Mouse (Mus musculus): ENCODE data around the gene Ankrd34a.
"Not testable (repeated sequence)": the region's sequence is repeated elsewhere in the genome, so short reads cannot be mapped to it uniquely, and the experiment has no call there.

Ankrd34a gene

DNA sequence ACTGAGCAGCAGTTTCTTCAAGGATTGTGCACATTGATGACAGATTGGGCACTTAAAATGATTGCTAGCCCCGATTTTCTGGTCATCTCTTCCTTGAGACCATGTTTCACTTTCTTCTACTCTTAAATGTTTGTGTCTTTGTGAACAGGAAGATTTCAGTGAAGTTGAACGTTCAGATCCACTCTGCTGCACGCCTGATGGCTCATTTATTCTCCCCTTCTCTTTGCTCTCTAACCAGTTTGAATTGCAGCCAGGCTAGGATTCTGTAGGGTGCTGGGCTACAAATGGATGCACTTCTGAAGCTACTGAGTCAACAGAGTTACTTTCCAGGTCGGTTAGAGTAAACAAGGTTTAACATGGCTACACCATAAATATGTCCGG is 6.3 kb downstream of the Ankrd34a start:
- no peak for DNase-seq (ENCODE audit: low read depth in 1 of 2, low spot score in 2 of 2)

DNA sequence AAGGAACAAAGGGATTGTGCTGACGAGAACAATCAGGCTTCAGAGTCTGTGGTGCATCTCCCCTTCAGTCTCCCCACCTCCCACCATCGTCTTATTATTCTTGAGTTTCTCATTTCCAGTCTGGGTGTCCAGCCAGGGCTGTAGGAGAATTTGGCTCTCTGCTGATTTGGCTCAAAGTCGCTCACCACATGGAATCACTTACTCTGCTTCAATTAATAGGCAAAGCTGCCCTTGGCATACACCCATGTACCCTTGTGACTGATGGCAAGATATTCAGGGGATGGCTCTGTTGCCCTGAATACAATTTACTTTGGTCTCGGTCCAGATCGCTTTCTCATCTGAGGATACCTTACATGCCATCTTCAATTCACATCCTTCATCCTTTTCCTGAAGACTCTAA is 6.9 kb downstream of the Ankrd34a start:
- DNase-seq (ENCODE audit: low read depth in 1 of 2, low spot score in 2 of 2): no peak

DNA sequence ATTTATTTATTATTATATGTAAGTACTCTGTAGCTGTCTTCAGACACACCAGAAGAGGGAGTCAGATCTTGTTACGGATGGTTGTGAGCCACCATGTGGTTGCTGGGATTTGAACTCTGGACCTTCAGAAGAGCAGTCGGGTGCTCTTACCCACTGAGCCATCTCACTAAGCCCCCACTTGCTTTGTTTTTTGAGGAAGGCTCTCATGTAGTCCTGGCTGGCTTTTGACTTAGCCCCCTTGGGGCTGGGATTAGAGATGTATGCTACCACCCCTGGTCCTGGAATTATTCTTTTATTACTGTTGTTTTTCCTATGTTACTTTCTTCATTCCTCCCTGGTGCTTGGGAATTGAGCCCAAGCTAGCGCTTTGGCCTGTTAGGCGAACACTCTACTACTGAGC is 9.6 kb downstream of the Ankrd34a start:
- DNase-seq (ENCODE audit: low read depth in 1 of 2, low spot score in 2 of 2): not testable (repeated sequence)

DNA sequence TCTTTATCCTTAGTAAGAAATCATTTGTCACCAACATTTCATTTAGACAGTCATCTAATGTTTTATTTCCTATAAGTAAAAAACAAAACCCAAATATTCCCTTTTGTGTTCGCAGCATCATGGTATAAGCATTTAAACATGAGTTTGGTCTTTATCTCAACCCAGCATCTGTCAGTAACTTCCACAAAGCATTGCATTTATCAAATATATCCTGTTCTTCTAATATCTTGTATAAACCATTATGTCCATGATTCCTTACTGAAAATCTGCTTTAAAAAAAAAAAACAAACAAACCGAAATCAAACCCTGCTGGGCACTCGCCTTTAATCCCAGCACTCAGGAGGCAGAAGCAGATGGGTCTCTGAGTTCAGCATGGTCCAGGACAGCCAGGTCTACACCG is 10.2 kb downstream of the Ankrd34a start:
- no peak for DNase-seq (ENCODE audit: low read depth in 1 of 2, low spot score in 2 of 2)

DNA sequence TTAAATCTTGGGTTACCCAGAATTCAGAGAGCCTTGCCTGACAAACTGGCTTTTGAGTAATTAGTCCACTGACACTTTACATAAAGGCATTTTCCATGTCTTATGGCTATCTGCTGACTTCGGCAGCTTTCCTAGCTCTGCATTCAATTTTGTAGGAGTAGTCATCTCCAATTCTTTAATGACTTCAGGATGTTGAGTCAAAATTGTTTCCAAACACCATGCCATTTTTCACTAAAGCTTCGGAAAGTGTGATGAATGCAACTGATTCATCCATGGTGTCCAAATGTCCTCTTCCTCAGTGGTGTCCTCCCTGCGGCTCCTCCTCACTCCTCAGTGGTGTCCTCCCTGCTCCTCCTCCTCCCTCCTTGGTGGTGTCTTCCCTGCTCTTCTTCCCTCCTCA is 21.5 kb downstream of the Ankrd34a start:
- no peak for DNase-seq (ENCODE audit: low read depth in 1 of 2, low spot score in 2 of 2)

DNA sequence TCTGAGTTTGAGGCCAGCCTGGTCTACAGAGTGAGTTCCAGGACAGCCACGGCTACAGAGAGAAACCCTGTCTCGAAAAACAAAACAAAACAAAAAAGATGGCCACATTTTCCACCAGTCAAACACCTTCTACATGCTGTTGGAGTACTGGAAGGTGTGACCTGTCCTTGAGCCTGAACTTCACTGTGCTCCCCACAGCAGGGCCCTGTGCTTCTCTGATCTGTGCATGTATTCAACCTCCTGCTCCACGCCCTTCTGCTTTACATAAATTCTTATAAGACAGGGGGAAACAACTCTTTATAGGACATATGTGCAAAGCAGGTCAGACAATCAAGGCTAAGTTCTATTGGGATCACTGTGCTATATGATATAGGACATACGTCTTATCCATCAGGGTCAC is 26.8 kb downstream of the Ankrd34a start:
- no peak for DNase-seq (ENCODE audit: low read depth in 1 of 2, low spot score in 2 of 2)

DNA sequence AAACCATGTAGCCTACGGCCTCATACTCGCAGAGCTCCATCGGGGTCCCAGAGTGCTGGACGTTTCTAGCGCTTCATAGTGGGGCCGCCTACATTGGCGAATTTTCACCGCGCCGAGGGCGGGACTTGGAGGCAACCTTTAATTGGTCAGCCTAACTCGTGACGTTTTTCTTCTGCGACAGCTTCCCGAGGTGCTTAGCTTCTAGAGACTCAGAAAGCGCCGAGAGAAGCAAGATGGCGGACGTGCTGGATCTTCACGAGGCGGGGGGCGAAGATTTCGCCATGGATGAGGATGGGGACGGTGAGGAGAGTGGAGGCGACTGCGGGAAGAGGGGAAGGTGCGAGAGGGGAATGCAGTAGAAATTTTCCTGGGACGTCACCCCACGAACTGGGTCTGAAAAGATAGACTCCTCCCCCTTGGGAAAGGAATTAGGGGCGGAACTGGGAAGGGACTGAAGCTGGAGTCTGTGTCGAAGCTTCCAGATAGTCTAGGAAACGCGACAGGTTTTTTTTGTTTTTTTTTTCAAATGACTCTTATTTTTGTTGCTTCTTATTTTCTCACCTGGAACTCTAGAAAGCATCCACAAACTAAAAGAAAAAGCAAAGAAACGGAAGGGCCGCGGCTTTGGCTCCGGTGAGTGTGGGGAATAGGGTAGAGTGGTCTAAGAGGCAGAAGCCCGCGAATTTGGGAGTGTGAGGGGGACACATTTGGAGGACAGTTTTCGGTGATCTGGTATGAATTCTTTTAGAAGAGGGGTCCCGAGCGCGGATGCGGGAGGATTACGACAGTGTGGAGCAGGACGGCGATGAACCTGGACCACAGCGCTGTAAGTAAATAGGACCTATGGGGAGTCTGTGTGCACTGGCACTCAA is 33.5 kb downstream of the Ankrd34a start, which contains the start of gene Rbm8a:
Gene Rbm8a, plus strand, starts transcription at position 205 of the 872 bp plus-strand sequence.
- DNase-seq (ENCODE audit: low read depth in 1 of 2, low spot score in 2 of 2): peak; percentile 78 to 87

DNA sequence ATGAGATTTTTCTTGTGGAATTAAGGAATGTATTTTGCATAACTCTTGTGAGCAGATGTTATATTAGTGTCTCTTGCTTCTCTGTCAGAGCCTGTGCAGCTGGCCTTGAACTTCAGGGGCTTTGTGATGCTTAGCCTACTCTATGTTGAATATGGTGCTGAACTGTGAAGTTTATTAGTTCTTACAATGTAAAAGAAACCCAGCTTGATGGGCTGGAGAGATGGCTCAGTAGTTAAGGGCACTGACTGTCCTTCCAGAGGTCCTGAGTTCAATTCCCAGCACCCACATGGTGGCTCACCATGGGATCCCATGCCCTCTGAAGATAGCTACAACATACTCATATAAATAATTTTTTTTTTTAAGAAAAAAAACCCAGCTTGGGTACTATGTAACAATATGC is 35.6 kb downstream of the Ankrd34a start:
- no peak for DNase-seq (ENCODE audit: low read depth in 1 of 2, low spot score in 2 of 2)

DNA sequence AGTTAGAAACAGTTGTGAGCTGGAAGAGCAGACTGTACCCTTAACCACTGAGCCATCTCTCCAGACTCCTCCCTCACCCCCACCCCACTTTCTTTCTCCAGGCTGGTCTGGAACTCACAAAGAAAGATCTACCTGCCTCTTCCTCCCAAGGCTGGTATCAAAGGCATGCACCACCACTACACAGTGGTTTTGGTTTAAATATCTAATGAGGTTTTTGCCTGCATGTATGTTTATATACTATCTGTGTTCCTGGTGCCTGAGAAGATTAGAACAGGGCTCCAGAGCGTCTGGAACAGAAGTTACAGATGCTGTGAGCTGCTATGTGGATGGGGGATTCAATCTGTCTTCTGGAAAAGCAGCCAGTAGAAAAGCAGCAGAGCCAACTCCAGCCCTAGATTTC is 37.6 kb downstream of the Ankrd34a start:
- DNase-seq (ENCODE audit: low read depth in 1 of 2, low spot score in 2 of 2): no peak

DNA sequence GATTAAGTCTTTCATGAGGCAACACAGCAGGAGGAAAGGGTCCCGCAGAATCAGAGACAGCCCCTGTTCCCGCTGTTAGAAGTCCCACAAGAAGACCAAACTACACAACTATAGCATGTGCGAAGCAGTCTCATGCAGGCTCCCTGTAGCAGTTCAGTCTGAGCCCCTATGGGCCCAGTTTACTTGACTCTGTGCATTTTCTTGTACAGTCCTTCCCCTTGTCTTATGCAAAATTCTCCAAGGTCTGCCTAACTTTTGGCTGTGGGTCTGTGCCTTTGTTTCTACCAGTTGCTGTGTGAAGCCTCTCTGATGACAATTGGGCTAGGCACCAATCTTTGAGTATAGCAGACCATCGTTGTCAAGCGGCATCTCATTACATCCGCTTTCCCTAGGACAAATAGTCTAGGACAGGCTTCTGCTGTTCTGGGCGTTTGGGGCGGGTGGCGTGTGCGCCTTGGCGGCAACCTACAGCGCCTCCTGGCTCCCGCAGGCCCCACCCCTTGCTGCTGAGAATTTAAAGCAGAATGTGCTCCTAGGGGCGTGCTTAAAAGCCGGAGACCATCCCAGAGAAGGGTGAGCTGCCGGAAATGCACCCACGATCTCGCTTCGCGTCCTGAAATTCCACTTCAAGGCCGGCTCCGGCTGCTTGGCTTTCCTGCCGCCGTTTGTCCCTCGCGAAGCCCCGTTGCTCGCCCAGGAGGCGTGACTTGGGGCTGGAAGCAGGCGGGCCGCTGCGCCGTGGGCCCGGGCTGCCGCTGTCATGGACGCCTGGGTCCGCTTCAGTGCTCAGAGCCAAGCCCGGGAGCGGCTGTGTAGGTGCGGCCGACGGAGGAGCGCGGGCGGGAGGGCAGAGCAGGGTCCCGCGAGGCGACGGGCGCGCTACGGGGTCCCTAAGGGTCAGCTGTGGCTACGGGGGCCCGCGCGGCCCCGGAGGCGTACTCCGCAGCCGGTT is 38.8 kb downstream of the Ankrd34a start, which contains the start of the genes Pex11b and Gm42957:
Gene Pex11b, plus strand, starts transcription at position 449 of the 952 bp plus-strand sequence.
Gene Gm42957, plus strand, starts transcription at position 547 of the 952 bp plus-strand sequence.
- peak; percentile 56 to 66 for DNase-seq (ENCODE audit: low read depth in 1 of 2, low spot score in 2 of 2)

DNA sequence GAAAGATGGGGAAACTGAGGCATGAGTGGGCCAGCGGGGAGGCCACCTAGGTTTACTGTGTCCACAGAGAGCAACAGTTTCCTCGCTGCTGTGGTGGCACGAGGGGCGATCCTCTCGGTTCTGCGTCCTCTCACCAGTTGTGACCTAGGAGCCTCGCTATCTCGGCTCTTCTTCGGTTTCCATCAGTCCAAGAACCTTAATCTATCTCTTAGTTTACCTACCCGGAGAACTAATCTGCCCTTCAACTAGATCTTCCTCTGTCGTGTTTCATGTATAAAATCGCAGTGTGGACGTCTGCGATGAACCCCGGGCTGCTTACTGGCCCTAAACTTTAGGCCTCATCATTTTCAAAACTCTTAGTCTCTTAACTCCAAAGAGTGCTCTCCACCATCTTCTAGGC is 39.5 kb downstream of the Ankrd34a start:
- DNase-seq (ENCODE audit: low read depth in 1 of 2, low spot score in 2 of 2): no peak

DNA sequence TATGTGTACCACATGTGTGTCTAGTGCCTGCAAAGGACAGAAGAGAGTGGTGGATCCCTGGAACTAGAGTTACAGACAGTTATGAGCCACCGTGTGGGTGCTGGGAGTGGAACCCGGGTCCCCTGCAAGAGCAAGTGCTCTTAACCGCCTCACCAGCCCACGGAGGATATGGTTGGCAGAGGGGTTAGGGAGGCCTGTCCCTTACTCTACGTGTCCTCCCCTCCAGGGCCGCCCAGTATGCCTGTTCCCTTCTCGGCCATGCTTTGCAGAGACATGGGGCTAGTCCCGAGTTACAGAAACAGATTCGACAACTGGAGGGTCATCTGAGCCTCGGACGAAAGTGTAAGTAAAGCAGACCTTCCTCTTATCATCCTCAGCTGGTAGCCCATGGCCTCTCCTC is 40.0 kb downstream of the Ankrd34a start:
- DNase-seq (ENCODE audit: low read depth in 1 of 2, low spot score in 2 of 2): peak in 1 of 2 experiments; percentile 2

DNA sequence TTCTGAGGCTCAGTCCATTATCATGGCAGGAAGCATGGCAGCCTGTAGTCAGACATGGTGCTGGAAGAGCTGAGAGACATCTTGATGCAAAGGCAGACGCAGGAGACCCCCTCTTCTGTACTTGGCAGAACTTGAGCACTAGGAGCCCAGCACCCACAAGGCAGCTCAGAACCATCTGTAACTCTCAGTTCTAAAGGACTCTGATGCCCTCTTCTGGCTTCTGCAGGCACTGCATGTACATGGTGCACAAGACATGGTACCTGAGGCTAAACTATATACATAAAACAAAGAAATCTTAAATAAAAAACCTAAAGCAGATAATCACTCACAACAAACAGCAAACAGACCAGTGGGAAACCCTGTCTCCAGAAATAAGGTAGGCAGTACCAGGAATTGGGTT is 42.8 kb downstream of the Ankrd34a start:
- DNase-seq (ENCODE audit: low read depth in 1 of 2, low spot score in 2 of 2): peak in 1 of 2 experiments; percentile 56

DNA sequence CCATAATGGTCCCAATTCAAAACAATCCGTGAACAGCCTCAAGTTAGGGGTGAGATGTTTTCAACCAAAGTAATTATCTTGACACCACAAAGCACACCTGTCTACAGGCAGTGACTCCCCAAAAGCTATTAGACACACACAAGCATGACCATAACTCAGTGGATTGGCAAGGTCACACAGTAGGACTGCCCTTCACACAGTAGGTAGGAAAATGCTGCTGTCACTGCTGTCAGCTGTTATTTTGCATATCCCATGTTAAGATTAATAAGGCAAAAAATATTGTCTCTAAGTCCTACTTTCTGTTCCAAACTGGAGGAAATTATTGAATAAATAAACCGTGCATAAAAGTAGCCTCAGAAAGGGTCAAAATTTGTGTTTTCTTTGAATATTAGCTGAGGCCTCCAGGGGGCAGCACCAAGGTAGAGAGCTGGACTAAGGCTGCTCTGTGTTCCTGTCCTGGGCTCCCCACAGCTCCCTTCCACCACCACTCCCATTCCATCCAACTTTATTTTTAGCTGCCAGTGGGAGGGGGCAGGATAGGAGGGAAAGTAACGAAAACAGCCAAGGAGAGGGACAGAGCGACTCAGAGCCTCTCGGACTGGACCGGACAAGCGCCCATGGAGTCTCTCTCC is 48.7 kb downstream of the Ankrd34a start, which contains the start of gene Itga10:
Gene Itga10, plus strand, starts transcription at position 567 of the 632 bp plus-strand sequence.
- DNase-seq (ENCODE audit: low read depth in 1 of 2, low spot score in 2 of 2): no peak

DNA sequence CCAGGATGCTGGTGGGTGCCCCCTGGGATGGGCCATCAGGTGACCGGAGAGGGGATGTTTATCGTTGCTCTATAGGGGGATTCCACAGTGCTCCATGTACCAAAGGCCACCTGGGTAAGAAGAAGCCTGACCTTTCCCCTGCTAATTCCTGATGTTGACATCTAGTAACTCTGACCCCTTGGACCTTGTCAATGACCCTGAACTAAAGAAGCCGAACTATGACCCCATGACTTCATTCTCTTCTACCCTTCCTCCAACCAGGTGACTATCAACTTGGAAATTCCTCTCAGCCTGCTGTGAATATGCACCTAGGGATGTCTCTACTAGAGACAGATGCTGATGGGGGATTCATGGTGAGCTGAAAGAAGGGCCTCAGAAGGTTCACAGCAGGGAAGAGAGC is 50.9 kb downstream of the Ankrd34a start:
- DNase-seq (ENCODE audit: low read depth in 1 of 2, low spot score in 2 of 2): no peak
